In the genomic region with DNA sequence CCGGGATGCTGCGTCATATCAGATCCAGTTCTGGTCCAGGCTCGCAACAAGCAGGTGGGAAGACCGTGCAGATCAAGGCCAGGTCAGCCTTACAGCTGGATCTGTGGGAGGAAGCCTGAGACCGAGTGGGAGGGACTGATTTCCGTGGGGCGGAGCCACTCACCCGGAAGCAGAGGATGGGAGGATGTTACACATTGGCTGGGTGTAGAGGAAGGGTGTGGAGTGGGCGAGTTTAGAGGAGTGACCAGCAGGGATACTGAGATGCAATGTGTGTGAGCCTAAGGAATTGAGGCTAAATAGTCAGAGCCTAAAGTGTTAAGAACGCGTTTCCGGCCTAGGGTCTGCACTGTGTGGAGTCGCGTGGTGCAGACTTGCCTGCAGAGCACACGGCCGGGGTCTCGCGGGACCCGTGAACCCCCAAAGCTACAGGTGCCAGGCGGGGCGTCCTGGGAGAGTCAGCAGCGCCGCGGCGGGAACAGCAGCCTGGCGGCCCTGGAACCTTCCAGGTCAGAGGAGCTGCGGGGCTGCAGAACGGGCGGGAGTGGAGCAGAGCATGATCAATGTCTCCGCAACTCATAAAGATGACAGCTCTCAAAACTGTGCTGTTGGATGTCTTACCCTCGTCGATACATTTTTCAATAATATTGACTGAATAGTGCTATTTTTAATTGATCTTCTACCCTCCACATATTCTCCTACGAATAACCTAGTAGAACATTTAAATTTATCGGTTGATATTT, we compare ENCODE assay signal across 8 mouse cellular contexts. TPM values are rescaled to one million over a fixed set of nuclear protein-coding genes. Genes with fewer than 3 reads are reported as not detected.
A peak's percentile ranks its signal among the peaks of the same experiment; 100 is the strongest.
DNase-seq lines count a peak whose midpoint lies in the region; ATAC-seq and TF ChIP-seq lines count a peak whose summit lies in the region.

TSS of gene Zfp53 (plus strand) at position 239 of the 740 bp plus-strand sequence.

- H3K4me1 ChIP-seq in bone marrow macrophage, adult 2 months (ENCODE audit: control insufficient read depth, insufficient read depth, low read length) = peaks cover 8% of the 10 kb centered on the region
- no peaks in the 10 kb centered on the region for H3K4me1 ChIP-seq in embryonic fibroblast, embryonic 13.5 days (ENCODE audit: control insufficient read depth, insufficient read depth, low read length)
- H3K4me1 ChIP-seq in kidney, embryonic 14.5 days (ENCODE audit: control insufficient read depth, insufficient read depth, low read length) = peaks cover 6% of the 10 kb centered on the region; the same call in 1 of the 2 replicates
- H3K4me1 ChIP-seq in limb, embryonic 15.5 days = peaks cover 6% of the 10 kb centered on the region

- H3K4me2 ChIP-seq in kidney, embryonic 14.5 days (replicated peaks; ENCODE audit: low read depth, low read length) = peak within 1 kb of the TSS; percentile 60
- H3K4me2 ChIP-seq in limb, embryonic 15.5 days = peak within 1 kb of the TSS; percentile 60

- H3K4me3 ChIP-seq in bone marrow macrophage, adult 2 months (ENCODE audit: insufficient read depth, low read length) = peak within 1 kb of the TSS; percentile 67
- H3K4me3 ChIP-seq in embryonic fibroblast, embryonic 13.5 days (ENCODE audit: insufficient read depth, low read length) = peak within 1 kb of the TSS; percentile 82
- H3K4me3 ChIP-seq in kidney, embryonic 14.5 days (ENCODE audit: low read length) = peak within 1 kb of the TSS; percentile 78
- peak within 1 kb of the TSS; percentile 65 for H3K4me3 ChIP-seq in limb, embryonic 15.5 days

- H3K27me3 ChIP-seq in kidney, embryonic 14.5 days (ENCODE audit: control insufficient read depth, insufficient read depth, low read length) = no peaks in the 10 kb centered on the region
- no peaks in the 10 kb centered on the region for H3K27me3 ChIP-seq in limb, embryonic 15.5 days

- TF ChIP-seq POLR2A in bone marrow macrophage, adult 2 months (IDR thresholded peaks at IDR 0.05; ENCODE audit: borderline replicate concordance, low read depth, low read length) = no peak
- peak; percentile 90 for TF ChIP-seq POLR2A in embryonic fibroblast, embryonic 13.5 days (IDR thresholded peaks at IDR 0.05; ENCODE audit: low read depth, low read length)

- no peaks in the 10 kb centered on the region for H3K36me3 ChIP-seq in kidney, embryonic 14.5 days (ENCODE audit: control insufficient read depth, insufficient read depth, low read length)
- peaks cover 4% of the 10 kb centered on the region; the same call in 1 of the 2 replicates for H3K36me3 ChIP-seq in limb, embryonic 15.5 days

- no peak for TF ChIP-seq CTCF in bone marrow macrophage, adult 2 months (IDR thresholded peaks at IDR 0.05; ENCODE audit: low read depth, low read length)
- no peak for TF ChIP-seq CTCF in embryonic fibroblast, embryonic 13.5 days (IDR thresholded peaks at IDR 0.05; ENCODE audit: borderline replicate concordance, insufficient read depth, low read length)

- peak within 1 kb of the TSS; percentile 71 for H3K9ac ChIP-seq in kidney, embryonic 14.5 days (ENCODE audit: low read depth, low read length)
- peak within 1 kb of the TSS; percentile 64 for H3K9ac ChIP-seq in limb, embryonic 15.5 days

- peak; percentile 92 for DNase-seq in A20 (ENCODE audit: low read depth, low spot score)
- peak; percentile 91 to 93 for DNase-seq in heart, adult 9 months (ENCODE audit: low spot score in 2 of 2)
- DNase-seq in monocyte, adult 2 months (ENCODE audit: low read depth in 1 of 2, low spot score in 2 of 2) = peak; percentile 80 to 82
- DNase-seq in spleen, postnatal 36 days (ENCODE audit: low spot score in 2 of 2) = peak; percentile 90 to 91

- H3K9me3 ChIP-seq in kidney, embryonic 14.5 days (ENCODE audit: control insufficient read depth, low read length) = no peaks in the 10 kb centered on the region
- H3K9me3 ChIP-seq in limb, embryonic 15.5 days = no peaks in the 10 kb centered on the region

- peak within 1 kb of the TSS; percentile 59 for H3K27ac ChIP-seq in bone marrow macrophage, adult 2 months (ENCODE audit: insufficient read depth, low read depth, low read length)
- peak within 1 kb of the TSS; percentile 6; the same call in 1 of the 2 replicates for H3K27ac ChIP-seq in embryonic fibroblast, embryonic 13.5 days (ENCODE audit: insufficient read depth, low read length)
- peak within 1 kb of the TSS; percentile 76 for H3K27ac ChIP-seq in kidney, embryonic 14.5 days (ENCODE audit: low read depth, low read length)
- peak within 1 kb of the TSS; percentile 79 for H3K27ac ChIP-seq in limb, embryonic 15.5 days

- ATAC-seq in kidney, embryonic 14.5 days (ENCODE audit: low FRiP score, low TSS enrichment) = peak; percentile 100
- ATAC-seq in limb, embryonic 15.5 days (ENCODE audit: insufficient number of reproducible peaks, low FRiP score, low TSS enrichment, low read depth) = peak; percentile 99

- WGBS in kidney, embryonic 14.5 days = under 1% methylated on average over 34 of the region's 34 CpGs
- WGBS in limb, embryonic 15.5 days = 1% methylated on average over 34 of the region's 34 CpGs

RNA-seq across cellular contexts. Expression of gene Zfp53, which starts in this region (rescaled TPM):
- 13.5 and 13.8 TPM in 2 replicates for polyA plus RNA-seq in bone marrow macrophage, adult 2 months (2012; ENCODE audit: insufficient read depth, insufficient read length, missing spikeins)
- 10.8 and 14.7 TPM in 2 replicates for polyA plus RNA-seq in embryonic fibroblast, embryonic 13.5 days (2011; ENCODE audit: insufficient read length, low read depth, missing spikeins)
- polyA plus RNA-seq in kidney, embryonic 14.5 days (2014; fragmentation: Nextera tagmentation; extraction: Ambion mirVana) = 9.4 and 14.1 TPM in 2 replicates
- 10.6 and 11.4 TPM in 2 replicates for polyA plus RNA-seq in limb, embryonic 15.5 days (2015; fragmentation: Nextera tagmentation; extraction: Ambion mirVana)

Comparison
In these comparisons a context has a peak if more than half of its experiments do, and no peak if none do; other contexts are left out.
1. Peak in every context shown above with its lines: DNase-seq, ATAC-seq, H3K4me3 ChIP-seq and H3K27ac ChIP-seq.
2. H3K27ac ChIP-seq: peak in every context shown above with its lines; median percentile 79 in limb, embryonic 15.5 days; 76 in kidney, embryonic 14.5 days; 59 in bone marrow macrophage, adult 2 months; 6 in embryonic fibroblast, embryonic 13.5 days.